Mouse (Mus musculus) kidney, adult 2 months (tissue): Measurements from ENCODE around the gene Ifnar1. TPM values are rescaled to one million over a fixed set of nuclear protein-coding genes. Genes with fewer than 3 reads are reported as not detected.

Source experiments
- DNase-seq: peaks from one replicate; pipeline ENCODE4 v3.0.0; 2021
- H3K27ac ChIP-seq: fragments of 200-500 bp; 2 replicates; pipeline ENCODE4 v1.5.1; 2012; ENCODE audit warnings: low read depth, low read length, control low read depth, inconsistent platforms; ENCODE audit not compliant: insufficient read depth
- H3K27me3 ChIP-seq: fragments of 200-500 bp; replicated peaks from 2 replicates; pipeline ENCODE4 v1.6.1; 2012; ENCODE audit warnings: mild to moderate bottlenecking, moderate library complexity, low read length, inconsistent platforms; ENCODE audit not compliant: control insufficient read depth, insufficient read depth
- H3K36me3 ChIP-seq: fragments of 200-500 bp; 2 replicates; pipeline ENCODE4 v1.6.1; 2012; ENCODE audit warnings: mild to moderate bottlenecking, moderate library complexity, low read length, inconsistent platforms; ENCODE audit not compliant: control insufficient read depth, insufficient read depth
- H3K4me1 ChIP-seq: fragments of 200-500 bp; 2 replicates; pipeline ENCODE4 v1.6.1; 2011; ENCODE audit warnings: low read length; ENCODE audit not compliant: control insufficient read depth, insufficient read depth
- H3K4me3 ChIP-seq: fragments of 200-500 bp; 2 replicates; pipeline ENCODE4 v1.5.1; 2011; ENCODE audit warnings: mild to moderate bottlenecking, low read depth, low read length, control low read depth; ENCODE audit not compliant: insufficient read depth
- CTCF ChIP-seq: fragments of 200-500 bp; conservative IDR thresholded peaks from 2 replicates; pipeline ENCODE4 v1.5.1; 2011; ENCODE audit warnings: low read depth, mild to moderate bottlenecking, control low read depth, low read length, moderate library complexity, mixed read lengths; ENCODE audit not compliant: insufficient read depth, insufficient read length
- POLR2A ChIP-seq: fragments of 200-500 bp; IDR thresholded peaks from one replicate; pipeline ENCODE4 v1.6.1; 2011; ENCODE audit warnings: low read depth, low read length, control low read depth
- WGBS: fragments of 180-500 bp; shearing (Covaris S2); methylation state at CpG from one replicate; pipeline ENCODE4 v1.1.7; 2018; 5-methylcytosine and 5-hydroxymethylcytosine counted together
- polyA plus RNA-seq: library from polyadenylated mRNA; depleted of rRNA; stranded (reverse); fragments of >200 nt; gene quantifications from 2 replicates; pipeline ENCODE4 v1.2.3, GENCODE M21; 2012; rRNA removed

The Ifnar1 gene
- polyA plus RNA-seq, 1 experiment, result 22.2 TPM

GRCm38 (mm10) chr16:91556659-91557058 lies 71.6 kb downstream of the Ifnar1 start:
- no peak overlapping the region for H3K4me3 ChIP-seq
- peaks cover 2% of the 10 kb centered on the region; the same call in 1 of the 2 replicates for H3K36me3 ChIP-seq
- 0 out of 2 replicates have a peak overlapping the region, but pooled peaks have one; percentile 4 for H3K27ac ChIP-seq
- peaks cover 10% of the 10 kb centered on the region; the same call in 1 of the 2 replicates for H3K4me1 ChIP-seq
- WGBS, result 45% methylated on average over 15 of the region's 15 CpGs
- no peak for DNase-seq
- no peaks in the 10 kb centered on the region for H3K27me3 ChIP-seq
- TF ChIP-seq POLR2A, result no peak
- no peak for TF ChIP-seq CTCF

Other genes starting within 250 kb of the Ifnar1 start
- 0.17 and 0.23 TPM in 2 replicates for gene Olig1, start 215.5 kb upstream of the Ifnar1 start, polyA plus RNA-seq
- gene Ifnar2, start 112.5 kb upstream of the Ifnar1 start, polyA plus RNA-seq, result 54.5 and 57.1 TPM in 2 replicates
- not detected in 2 replicates for gene Gm21970, start 93.5 kb upstream of the Ifnar1 start, polyA plus RNA-seq
- 65.8 and 66.0 TPM in 2 replicates for gene Il10rb, start 79.1 kb upstream of the Ifnar1 start, polyA plus RNA-seq
- 15.1 and 17.7 TPM in 2 replicates for gene Ifngr2, start 61.8 kb downstream of the Ifnar1 start, polyA plus RNA-seq
- gene Tmem50b, start 112.6 kb downstream of the Ifnar1 start, polyA plus RNA-seq, result 39.2 and 40.7 TPM in 2 replicates
- 3.9 and 5.9 TPM in 2 replicates for gene Dnajc28, start 133.8 kb downstream of the Ifnar1 start, polyA plus RNA-seq
- gene Gart, start 161.7 kb downstream of the Ifnar1 start, polyA plus RNA-seq, result 30.3 and 39.4 TPM in 2 replicates
- 78.0 and 81.9 TPM in 2 replicates for gene Son, start 162.3 kb downstream of the Ifnar1 start, polyA plus RNA-seq
- 2.3 and 2.5 TPM in 2 replicates for gene Donson, start 203.5 kb downstream of the Ifnar1 start, polyA plus RNA-seq
- gene Cryzl1, start 243.7 kb downstream of the Ifnar1 start, polyA plus RNA-seq, result 29.5 and 31.1 TPM in 2 replicates
- gene Itsn1, start 244.0 kb downstream of the Ifnar1 start, polyA plus RNA-seq, result 20.5 and 22.9 TPM in 2 replicates